Mouse (Mus musculus) WW6 (cell line): Measurements from ENCODE around the gene Trim3.

ENCODE experiments used
- DNase-seq: peaks from one replicate; pipeline ENCODE4 v3.0.0-alpha.2; 2013; ENCODE audit warnings: low read depth, low spot score

Gene Trim3

DNA sequence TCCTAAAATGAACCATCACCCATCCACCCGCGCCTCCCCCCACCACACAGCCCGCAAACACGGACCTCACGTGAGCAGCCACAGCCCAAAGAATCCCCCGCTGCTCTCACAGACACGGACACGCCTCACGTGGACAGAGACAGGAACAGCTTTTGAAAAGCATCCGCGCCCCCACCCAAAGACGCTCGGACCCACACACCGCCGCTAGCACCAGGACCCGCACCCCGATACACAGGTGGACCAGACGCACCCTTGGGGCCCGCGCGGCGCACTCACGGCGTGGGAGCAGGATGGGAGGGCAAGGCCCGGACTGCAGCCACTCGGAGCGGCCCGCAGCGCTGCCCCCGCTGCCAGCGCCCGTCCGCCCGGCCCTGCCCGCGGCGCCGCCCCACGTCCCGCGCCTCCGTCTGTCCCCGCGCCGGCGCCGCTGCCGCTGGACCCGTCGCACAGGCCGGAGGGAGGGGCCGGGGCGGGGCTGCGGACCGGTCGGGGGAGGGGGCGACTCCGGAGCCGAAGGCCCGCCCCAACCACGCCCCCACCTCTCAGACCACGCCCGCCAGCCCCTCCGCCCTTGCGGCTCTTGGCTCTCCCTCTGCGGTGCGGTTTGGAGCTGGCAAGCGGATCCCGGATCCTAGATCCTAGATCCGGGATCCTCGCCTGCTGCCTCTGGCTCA is at the start of gene Trim3:
Gene Trim3, minus strand, starts transcription at position 445 of the 674 bp plus-strand sequence.
- no peak for DNase-seq

DNA sequence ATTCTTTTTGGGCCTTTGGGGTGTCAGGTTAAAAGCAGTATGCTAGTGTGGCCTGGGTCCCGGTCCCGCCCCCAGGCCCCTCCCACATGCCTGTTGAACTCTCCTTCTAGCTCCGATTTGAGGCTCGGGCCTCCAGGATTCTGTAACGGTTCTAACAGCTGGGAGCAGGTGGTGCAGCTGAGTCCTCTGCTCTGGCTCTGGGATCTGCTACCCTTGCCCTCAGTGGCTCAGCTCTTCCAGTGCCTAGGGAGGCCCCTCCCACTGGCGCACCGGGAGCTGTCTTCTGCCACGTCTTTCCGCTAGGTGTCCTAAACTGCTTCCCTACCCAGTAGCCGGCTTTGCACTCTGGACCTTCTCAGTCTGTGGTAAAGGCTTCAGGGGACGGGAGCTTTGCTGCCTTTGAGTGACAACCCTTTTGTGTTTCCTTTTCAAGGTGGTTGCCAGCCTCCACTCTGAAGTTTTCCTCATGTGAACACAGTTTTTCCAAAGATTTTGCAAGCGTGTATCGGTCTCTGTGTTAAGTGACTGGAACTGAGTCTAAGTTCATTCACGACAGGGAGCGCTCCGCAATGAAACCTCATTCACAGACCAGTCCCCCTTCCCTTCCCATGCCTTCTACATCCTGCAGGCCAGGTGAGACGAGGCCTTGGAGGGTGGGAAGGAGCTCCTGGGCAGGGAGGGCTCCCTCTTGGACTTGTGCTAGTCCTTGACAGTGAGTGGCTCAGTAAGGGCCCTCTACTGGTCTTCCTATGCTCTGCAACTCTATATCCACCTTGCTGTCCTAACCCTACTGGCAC is 17.5 kb upstream of the Trim3 start, which contains the start of gene Dnhd1:
Gene Dnhd1, plus strand, starts transcription at position 189 of the 797 bp plus-strand sequence.
- no peak for DNase-seq

DNA sequence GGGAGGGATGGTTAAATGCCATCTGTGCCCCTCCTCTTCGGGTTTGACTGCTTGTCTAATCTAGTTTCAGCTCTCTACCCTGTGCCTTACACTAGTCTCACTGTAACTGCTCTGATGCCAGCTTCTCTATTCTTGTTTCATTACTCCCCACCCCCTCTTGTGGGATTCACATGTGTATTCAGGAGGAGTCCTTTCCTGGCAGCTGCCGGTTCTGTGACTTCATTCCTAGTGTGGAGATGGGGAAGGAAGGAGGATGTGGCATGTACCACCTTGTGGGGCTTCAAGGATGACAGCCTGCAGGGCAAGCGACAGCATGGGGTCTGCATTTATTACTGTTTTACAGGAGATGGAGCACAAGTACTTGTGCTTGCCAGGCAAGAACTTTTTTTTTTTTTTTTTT is 8.6 kb upstream of the Trim3 start:
- DNase-seq, result no peak

DNA sequence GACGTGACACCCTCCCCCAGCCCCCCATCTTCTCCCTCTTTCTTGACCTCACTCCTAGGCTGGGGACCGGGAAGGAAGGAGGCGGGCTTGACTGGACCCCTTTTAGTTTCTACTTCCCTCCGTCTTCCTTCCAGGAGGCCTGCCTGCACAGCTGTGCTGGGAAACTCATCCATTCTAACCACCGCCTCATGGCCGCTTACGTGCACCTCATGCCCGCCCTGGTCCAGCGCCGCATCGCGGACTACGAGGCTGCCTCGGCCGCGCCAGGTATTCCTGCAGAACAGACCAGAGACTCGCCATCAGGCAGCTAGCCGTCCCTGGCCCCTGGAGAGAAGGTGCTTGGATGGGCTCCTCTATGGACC is 7.5 kb upstream of the Trim3 start:
- DNase-seq, result no peak

DNA sequence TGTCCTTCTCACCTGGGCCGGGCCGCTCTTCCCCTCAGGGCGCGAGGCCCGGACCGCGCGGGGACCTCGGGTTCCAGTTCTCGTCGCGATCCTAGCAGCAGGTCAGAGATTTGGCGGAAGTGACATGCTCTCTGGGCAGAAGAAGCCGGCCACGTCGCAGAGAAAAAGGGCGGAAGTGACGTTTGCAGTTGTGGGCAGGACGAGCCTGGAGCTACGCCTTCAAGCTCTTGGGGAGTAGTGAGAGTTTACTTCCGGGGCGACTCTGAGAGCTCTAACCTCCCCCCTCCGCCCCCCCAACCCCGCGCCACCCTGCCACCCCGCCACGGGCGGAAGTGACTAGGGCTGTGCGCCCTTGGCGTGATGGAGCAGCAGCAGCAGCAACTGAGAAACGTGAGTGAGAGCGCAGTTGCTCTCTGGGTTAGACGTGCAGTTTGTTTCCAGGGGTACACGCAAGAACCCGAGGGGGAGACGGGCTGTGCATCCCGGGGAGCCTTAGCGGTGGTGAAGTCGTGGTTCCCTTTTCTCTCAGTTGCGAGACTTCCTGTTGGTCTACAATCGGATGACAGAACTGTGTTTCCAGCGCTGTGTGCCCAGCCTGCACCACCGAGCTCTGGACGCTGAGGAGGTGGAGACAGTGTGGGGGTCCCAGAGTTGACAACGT is 7.0 kb upstream of the Trim3 start, which contains the start of the genes Arfip2 and Gm45799:
Gene Arfip2, minus strand, starts transcription at position 184 of the 661 bp plus-strand sequence.
Gene Gm45799, plus strand, starts transcription at position 320 of the 661 bp plus-strand sequence.
- DNase-seq, result peak; percentile 87

DNA sequence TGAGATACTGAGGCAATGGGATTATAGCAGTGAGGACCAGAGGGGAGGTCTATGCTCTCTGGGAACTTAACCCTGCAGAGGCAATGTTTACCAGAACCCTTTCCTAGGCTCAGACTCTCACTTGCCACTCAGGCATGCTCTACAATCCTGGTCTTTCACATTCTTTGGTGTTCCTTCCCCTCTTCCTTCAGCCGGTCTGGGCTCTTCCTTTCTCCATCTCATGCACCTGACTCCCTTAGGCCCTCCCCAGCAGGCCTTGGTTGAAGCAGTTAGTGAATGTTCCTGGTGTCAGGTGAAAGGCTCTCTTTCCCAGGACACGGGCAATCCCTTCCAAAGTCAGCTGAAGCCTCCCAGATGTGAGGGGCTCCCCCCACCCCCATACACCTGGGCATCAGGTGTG is 6.4 kb upstream of the Trim3 start, which contains the start of gene Timm10b:
Gene Timm10b, plus strand, starts transcription at position 301 of the 400 bp plus-strand sequence.
- no peak for DNase-seq

DNA sequence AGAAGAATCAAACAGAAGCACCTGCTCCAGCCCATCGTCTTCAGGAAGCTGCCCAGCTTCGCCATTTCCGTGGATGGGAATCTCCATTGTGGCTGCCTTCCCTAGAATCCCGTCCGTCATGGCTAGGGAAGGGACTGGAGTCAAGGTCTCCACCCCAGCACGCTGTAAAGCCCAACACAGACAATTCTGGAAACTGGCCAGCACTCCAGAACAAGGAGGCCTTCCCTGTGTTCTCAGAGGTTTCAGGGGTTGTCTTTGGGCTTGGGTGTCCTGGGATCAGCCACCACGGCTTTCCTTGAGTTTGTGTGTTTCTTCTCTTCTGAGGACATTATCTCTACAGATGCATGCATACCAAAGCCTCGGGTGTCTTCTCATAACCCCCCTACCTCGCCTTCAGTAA is 5.9 kb upstream of the Trim3 start:
- DNase-seq, result no peak

DNA sequence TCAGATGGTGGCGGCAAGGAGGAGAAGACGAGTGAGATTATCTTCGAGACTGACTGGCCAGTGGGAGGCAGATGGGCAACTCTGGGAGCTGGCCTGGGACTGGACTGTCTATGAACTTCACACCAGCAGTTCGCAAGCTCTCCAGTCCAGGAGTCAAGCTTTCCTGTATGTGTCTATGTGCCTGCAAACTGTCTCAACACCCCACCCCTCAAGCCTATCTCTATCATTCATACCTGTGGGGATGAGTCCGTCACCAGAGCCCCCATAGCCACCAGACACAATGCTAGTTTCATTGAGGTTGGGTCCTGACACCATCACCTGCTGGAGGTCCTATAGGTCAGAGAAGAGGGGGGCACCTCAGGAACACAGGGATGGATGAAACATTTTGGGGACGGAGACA is 5.4 kb upstream of the Trim3 start:
- no peak for DNase-seq

DNA sequence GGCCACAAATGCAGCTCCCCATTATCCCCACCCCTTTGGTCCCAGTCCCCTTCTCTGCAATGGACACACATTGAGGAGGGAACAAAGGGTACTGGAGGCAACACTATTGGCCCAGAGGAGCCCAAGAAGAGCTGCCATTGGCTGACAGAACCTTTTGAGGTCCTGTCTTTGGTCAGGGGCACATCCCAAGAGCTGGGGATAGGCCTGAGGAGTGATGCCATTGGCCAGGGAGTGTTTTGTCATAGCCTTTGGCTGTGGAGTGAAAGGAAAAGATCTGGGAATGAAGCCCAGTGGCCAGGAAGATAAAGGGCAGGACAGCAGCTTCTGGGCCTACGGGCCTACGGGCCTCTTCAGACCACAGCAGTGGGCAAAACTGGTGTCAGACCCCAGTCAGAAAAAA is 2.4 kb upstream of the Trim3 start:
- no peak for DNase-seq

DNA sequence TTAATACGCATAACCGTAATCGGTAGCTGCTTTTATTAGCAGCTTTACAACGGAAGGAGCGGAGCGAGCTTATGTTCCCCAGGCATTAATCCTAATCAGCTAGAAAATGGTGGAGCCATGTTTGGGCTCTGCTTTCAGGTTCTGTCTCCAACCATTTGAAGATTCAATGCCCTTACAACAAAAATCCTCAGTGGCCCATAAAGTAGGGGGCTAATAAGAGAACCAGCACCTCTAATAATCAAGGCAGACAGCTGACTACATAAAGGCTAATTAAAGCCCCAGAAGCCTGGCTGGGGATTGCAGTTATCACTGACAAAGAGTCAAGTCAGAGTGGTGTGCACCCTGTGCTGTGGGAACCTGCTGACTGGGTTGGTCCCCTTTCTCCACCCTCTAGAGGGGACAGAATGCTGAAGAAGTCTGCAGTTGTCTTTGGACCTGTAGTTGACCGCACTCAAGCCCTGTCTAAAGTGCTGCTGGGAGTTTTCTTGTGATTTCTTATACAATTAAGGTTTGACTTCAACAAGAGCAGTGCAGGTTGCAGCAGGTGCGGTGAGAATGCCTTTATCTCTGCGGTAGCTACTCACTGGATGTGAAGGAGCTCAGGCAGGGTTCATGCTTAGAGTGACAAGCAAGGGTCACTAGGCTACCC is 1.0 kb upstream of the Trim3 start:
- DNase-seq, result no peak

DNA sequence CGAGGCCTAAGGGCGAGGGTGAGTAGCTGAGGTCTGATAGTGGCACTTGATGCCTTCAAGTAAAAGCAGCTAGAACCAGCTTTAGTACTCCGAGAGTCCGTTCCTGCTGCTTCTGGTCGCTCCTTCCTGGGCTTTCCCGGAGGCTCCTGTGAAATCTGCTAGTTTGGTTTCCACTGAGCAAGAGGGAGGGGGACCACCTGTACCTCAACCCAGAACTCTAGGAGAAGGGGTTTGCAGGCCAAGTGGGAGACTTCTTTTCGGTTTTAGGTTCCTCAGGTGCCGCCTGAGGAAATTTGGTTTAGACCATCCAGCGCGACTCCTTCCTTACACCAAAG is 397 bp upstream of the Trim3 start:
- DNase-seq, result no peak

DNA sequence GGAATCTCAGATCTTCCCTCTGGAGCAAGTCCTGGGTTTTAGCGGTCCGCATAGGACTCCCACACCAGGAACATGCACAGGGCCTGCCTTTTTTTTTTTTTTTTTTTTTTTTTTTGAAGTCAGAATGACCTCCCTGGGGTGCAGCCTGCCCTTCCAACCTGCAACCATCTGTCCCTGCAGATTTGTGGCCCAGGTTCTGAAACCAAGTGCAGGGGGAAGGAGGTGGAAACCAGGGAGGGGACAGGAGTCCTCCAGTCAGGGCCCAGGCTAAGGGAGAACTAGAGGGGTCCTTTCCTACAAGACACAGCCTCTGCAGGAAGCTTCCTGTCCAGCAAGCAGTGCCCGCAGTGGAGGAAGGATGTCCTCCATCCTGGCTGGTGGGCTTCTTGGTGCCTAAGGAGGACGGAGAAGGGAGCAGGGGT is 809 bp downstream of the Trim3 start:
- no peak for DNase-seq

DNA sequence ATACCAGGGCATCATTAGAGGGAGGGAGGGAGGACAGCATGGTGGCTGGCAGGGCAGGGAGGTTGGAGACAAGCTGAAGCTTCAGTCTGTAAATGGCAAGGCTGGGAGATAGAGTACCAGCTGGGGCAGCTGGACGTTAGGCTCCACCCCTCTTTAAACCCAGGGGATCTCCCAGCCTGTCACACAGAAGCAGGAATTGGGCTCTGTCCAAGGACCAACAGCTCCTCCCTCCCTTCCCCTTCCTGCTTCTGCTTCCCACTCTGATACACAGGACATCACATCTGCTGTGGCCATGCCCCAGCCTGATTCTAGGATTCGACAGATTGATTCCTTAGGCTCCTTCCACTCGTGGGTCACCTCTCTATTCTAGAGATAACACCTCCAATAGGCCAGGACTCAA is 4.7 kb downstream of the Trim3 start:
- no peak for DNase-seq

DNA sequence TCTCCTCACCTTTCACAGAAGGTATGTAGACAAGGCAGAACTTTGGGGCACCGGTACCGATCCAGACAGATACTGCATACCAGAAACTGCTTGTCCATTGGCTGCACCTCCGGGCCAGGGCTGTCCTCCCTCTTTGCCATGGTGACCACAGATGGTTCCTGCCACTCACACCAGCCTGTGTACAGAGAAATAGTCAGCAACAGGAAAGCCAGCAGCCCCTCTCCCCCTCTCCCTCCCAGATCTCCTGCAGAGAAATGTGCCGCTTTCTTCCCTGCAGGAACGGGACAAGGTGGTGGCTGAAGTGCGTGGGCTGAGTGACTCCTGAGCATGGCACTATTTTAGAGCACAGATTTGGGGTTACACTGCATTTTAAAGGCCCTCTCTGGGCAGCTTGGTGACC is 8.0 kb downstream of the Trim3 start:
- DNase-seq, result no peak

DNA sequence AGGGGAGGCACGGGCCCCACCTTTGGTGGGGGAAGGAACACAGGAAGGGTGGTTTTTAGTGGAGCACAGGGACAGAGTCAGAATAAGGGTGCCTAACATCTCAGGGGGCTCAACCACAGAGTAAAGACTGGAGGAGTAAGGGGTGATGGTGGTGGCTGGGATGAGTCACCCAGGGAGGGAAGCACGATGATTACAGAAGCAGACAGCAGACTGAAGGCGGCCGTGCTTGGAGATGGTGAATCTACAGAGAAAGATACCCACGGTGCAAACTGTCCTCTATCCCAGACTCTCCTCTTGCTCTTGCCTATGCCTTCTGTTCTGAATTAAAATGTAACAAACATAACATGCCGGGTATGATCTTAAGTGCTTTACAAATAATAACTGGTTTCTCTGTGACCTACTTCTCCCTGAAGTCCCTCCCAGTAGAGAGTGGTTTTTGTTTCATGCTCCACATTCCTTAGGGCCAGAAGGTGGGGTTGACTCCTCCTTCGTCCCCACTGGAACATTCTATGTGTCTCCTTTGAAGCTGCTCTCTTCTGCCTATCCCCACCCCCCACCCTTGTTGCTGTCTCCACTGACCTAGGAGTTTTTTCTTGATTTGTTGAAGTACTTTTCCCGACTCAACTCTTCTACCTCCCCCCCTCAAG is 11.6 kb downstream of the Trim3 start:
- no peak for DNase-seq

DNA sequence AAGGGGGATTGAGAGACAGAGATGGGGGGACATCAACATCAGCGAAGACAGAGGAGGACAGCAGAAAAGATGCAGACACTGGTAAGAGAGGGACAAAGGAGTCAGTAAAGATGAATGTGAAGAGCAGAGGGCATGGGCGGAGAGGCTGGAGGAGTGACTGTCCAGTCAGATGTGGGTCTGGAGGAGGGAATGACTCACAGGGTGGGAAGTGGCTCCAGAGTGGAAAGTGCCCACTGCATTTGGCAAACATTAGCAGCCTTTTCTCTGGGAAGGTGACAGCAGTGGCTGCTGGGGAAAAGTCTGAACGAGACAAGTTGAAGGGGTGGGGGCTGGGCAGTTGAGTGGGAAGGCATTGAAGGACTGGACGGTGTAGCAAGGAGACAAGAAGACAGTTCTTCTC is 12.3 kb downstream of the Trim3 start:
- no peak for DNase-seq

DNA sequence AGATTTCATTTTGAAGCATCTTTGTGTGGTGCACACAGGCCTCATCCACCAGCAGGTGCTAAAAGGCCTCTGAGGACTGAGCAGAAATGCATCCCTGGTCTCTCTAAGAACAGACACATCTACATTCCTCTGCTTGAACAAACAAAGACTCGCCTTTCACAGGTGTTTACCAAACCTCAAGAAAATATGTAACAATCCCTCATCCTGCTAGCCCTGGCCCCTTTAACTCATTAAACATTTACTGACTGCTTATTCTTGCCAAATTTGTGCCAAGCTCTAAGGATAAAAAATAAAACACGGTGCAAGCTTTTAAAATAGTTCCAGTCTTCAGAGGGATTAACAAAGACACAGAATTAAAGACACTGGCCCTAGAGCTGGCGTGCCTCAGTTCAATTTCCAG is 13.7 kb downstream of the Trim3 start:
- no peak for DNase-seq

DNA sequence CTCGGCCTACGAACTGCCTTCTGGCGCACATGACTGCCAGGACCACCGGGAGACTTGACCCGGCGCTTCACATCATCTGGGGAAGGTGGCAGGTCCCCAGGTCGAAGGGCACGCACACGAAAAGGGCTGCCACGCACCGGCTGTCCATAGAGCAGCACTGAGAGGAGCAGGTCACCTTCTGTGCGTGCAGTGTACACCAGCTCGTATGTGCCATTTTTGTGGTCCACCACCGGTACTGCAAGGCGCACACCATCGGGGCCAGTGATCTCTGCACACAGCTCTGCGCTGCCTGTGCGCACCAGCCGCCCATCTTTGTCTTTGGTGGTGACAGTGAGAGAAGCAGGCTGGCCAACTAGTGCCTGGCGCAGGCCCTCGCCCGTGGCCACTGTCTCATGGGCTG is 15.6 kb downstream of the Trim3 start:
- DNase-seq, result no peak

DNA sequence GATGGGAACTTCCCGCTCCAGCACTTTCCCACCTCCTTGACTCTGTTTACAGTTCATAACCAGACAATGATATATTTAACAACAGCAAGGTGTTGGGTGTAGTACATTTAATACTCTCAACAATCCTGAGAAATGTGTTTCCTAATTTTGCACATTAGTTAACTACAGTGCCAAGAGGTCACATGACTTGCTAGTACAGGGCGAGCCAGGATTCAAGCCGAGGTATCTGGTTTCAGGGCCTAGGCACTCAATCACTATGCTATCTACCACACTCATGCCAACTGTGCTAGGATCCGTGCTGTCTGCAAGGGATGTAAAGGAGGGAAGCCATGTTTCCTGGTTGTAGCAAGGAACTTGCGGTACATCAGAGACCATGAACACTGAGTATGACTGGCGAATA is 16.8 kb downstream of the Trim3 start:
- DNase-seq, result no peak

DNA sequence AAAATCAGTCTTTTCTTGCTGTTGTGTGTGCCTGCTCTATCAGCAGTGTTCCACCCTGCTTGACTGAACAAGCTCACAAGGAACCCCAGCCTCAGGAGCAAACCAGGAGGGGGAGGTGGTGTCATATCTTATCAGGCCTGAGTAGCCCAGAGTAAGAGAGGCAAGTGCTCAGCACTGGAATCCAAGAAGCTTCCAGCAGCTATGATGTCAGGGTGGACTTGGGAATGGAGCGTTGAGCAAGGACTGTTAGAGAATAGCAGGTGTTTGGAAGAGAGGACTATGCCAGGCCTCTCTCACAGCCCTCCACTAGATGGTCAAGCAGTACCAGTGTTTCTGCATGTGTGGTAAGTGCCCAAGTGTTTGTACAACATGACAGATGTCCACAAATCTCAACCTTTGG is 17.7 kb downstream of the Trim3 start:
- no peak for DNase-seq

DNA sequence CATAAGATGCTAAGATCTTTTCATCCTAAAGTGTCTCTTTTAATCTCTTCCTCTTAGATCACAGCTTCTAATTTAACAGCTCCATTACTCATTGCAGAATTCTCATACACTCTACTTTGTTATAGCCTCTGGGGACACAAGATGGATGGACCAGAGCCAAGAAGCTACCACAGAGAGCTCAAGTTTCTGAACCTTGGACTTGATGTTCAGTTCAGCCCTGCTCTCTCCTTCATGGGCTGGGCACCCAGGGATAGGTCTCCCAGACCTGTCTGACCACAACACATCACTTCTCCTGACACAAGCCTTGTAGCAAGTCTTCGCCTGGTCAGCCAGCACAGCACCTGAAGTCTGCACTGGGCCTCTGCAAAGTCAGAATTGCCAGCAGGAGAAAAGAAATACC is 19.0 kb downstream of the Trim3 start:
- no peak for DNase-seq

DNA sequence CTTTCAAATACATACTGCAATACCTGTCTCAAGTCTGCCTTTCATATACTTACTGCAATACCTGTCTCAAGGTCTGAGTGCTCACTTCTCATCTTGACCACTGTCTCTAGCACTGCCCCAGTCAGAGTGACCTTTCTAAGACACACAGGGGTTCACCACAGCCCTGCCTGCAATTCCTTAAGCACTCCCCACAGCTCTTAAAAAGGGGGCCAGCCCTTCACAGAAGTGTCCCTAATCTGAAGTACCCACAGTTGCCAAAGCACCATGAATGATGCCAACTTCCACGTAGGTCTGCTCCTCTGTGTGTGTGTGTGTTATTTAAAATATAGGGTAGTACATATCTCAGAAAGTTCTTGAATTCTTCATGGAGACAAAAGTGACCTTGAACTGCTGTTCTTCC is 21.6 kb downstream of the Trim3 start:
- no peak for DNase-seq
